Mouse (Mus musculus): Measurements from ENCODE around the gene Spert. TPM values are rescaled to one million over a fixed set of nuclear protein-coding genes. Genes with fewer than 3 reads are reported as not detected.

Spert gene
- total RNA-seq, 2 experiments from 2014 or later, result not detected

Other genes with a start within 250 kb of the Spert start
- gene Siah3, start 137.1 kb downstream of the Spert start, total RNA-seq (2014; fragmentation: Nextera tagmentation), result not detected in 2 replicates
- 0.11 TPM in 1 of 2 replicates, not detected in the other for gene Siah3, start 137.1 kb downstream of the Spert start, total RNA-seq (2017)
- not detected in 2 replicates for gene Erich6b, start 49.1 kb upstream of the Spert start, total RNA-seq (2014; fragmentation: Nextera tagmentation)
- not detected in 2 replicates for gene Erich6b, start 49.1 kb upstream of the Spert start, total RNA-seq (2017)
- 36.7 and 47.3 TPM in 2 replicates for gene Cog3, start 161.4 kb upstream of the Spert start, total RNA-seq (2014; fragmentation: Nextera tagmentation)
- 31.6 and 36.7 TPM in 2 replicates for gene Cog3, start 161.4 kb upstream of the Spert start, total RNA-seq (2017)
- 26.0 and 33.0 TPM in 2 replicates for gene Slc25a30, start 193.9 kb upstream of the Spert start, total RNA-seq (2014; fragmentation: Nextera tagmentation)
- 22.5 and 32.6 TPM in 2 replicates for gene Slc25a30, start 193.9 kb upstream of the Spert start, total RNA-seq (2017)